Comparison of ENCODE assay signal across 21 mouse cellular contexts in the genomic region with DNA sequence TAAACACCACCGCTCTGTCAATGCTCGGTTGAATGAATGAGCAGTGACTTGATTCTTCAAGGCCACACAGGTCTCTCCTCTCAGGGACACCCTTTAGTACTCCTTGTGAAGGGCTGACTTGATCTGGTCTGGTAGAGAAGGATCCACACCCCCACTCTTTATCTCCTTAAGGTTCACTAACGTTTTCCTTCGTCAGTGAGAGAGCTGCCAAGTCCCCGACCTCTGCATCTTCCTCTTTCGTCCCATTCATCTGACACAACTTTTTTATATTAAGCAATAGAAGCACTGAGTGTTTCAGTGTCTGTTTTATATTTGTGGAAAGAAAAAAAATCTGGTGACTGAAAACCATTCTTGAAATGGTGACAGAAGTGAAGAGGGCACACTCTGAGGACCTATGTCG. TPM values are rescaled to one million over a fixed set of nuclear protein-coding genes. Genes with fewer than 3 reads are reported as not detected.
"Had no signal": no experiment of that assay in that cellular context is flagged by ENCODE, and none has a peak within 500 bp of the region (broad histone marks: within the 10 kb centered on the region; RNA-seq: fewer than 3 reads in every experiment).

No protein-coding gene starts in this region.

- H3K9ac ChIP-seq: limb, embryonic 12.5 days; limb, embryonic 15.5 days; liver, embryonic 13.5 days; midbrain, embryonic 12.5 days; neural tube, embryonic 13.5 days had no signal

- H3K27ac ChIP-seq: limb, embryonic 12.5 days; limb, embryonic 15.5 days; liver, embryonic 13.5 days; midbrain, embryonic 12.5 days; neural tube, embryonic 13.5 days; stomach, postnatal 0 days had no signal

- ATAC-seq: midbrain, embryonic 16.5 days had no signal

- H3K9me3 ChIP-seq: limb, embryonic 12.5 days; limb, embryonic 15.5 days; liver, embryonic 13.5 days; megakaryocyte, embryonic 14.5 days; midbrain, embryonic 12.5 days; neural tube, embryonic 13.5 days had no signal

- H3K4me3 ChIP-seq: limb, embryonic 12.5 days; limb, embryonic 15.5 days; liver, embryonic 13.5 days; megakaryocyte, embryonic 14.5 days; midbrain, embryonic 12.5 days; myocyte; neural tube, embryonic 13.5 days had no signal

- H3K36me3 ChIP-seq: limb, embryonic 12.5 days; limb, embryonic 15.5 days; liver, embryonic 13.5 days; midbrain, embryonic 12.5 days; neural tube, embryonic 13.5 days had no signal

- H3K4me1 ChIP-seq: limb, embryonic 12.5 days; limb, embryonic 15.5 days; liver, embryonic 13.5 days; midbrain, embryonic 12.5 days; neural tube, embryonic 13.5 days had no signal

- DNase-seq: kidney, adult 11 months; kidney, adult 8-10 months; kidney, postnatal 14 days; kidney, postnatal 4 days; left cerebral cortex, postnatal 4 days; liver, embryonic 13.5 days; lung, adult 2 months; lung, postnatal 4 days; retina, postnatal 1 day; right cerebral cortex, postnatal 4 days; thymus, adult 2 months; thymus, postnatal 14 days; thymus, postnatal 4 days had no signal

- H3K4me2 ChIP-seq: limb, embryonic 12.5 days; limb, embryonic 15.5 days; liver, embryonic 13.5 days; midbrain, embryonic 12.5 days; neural tube, embryonic 13.5 days had no signal

- H3K27me3 ChIP-seq: limb, embryonic 12.5 days; limb, embryonic 15.5 days; liver, embryonic 13.5 days; megakaryocyte, embryonic 14.5 days; midbrain, embryonic 12.5 days; neural tube, embryonic 13.5 days had no signal

RNA-seq across cellular contexts. Expression of a gene that starts 31.6 kb away (rescaled TPM):
- polyA plus RNA-seq: myocyte had no signal
